Mouse (Mus musculus): ENCODE measurements around the gene Cyb5rl. TPM values are rescaled to one million over a fixed set of nuclear protein-coding genes. Genes with fewer than 3 reads are reported as not detected.
"Not testable (repeated sequence)": the region's sequence is repeated elsewhere in the genome, so short reads cannot be mapped to it uniquely, and the experiment has no call there.

Gene Cyb5rl
- polyA plus RNA-seq, 1 experiment = 4.5 TPM

DNA sequence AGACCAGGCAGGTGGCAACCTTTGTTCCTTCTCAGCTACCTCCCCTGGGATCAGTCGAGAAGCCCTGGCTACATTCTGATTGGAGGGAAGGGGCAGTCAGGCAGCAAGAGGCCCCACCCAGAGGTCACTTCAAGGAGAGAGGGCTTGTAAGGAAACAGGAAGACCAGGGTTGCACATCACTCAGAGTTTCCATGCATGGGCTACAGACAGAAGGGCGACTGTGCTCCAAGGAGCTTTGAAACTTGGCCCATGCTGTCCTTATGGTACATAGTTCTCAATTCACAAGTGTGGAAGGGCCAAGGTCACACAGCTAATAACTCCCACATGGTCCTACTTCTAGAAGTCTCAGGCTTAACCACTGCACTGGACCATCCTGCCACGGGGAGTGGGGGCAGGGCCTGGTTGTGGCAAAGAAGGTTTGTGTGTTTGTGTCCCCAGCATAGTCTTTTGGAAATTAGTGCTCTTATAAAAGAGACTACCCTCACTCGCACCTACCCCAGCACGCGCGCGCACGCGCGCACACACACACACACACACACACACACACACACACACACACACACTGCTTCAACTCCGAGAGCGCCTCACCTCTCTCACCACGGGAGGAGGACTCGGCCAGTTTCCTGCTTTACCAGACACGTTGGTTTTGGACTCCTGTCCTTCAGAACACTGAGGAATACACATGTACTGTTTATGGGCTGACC, 27.8 kb downstream of the Cyb5rl start:
- no peak for DNase-seq (ENCODE audit: low read depth)
- TF ChIP-seq POLR2A (IDR thresholded peaks at IDR 0.05; ENCODE audit: borderline replicate concordance, extremely low read depth, insufficient read depth, insufficient read length, poor library complexity, severe bottlenecking) = no peak
- no peak for TF ChIP-seq CTCF (IDR thresholded peaks at IDR 0.05; ENCODE audit: borderline replicate concordance, extremely low read depth, insufficient read depth, insufficient read length)

- DNase-seq (ENCODE audit: low read depth) = peak; percentile 51
Measured at GRCm38 (mm10) chr4:107096043-107096442, 29.3 kb downstream of the Cyb5rl start.

DNA sequence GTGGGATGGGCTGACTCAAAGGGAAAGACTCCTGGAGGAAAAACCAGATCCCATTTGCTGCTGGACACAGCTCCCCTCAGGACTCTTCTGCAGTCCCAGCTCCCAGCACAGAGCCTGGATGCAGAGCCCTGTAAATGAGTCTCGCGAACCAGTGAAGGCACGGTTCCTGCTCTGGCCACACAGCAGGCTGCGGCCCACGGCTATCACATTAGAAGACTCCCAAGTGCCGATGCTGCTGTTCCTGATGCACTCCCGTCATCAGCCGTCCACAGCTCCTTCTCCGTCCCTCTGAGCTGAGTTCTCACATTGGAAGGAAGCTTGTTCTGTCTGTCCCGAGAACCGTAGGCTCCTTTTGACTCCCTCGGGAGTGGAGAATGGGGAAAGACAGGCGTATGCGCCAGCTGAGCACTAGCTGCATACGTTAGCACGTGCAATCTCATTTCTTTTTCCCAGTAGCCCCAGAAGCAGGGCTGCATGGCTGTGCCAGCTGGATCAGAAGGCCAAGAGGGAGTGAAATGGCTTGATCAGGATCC, 30.1 kb downstream of the Cyb5rl start, which contains the start of gene Cdcp2:
Gene Cdcp2 (plus strand): TSS at position 51 of the 533 bp plus-strand sequence.
- TF ChIP-seq CTCF (IDR thresholded peaks at IDR 0.05; ENCODE audit: borderline replicate concordance, extremely low read depth, insufficient read depth, insufficient read length) (no peak), POLR2A (IDR thresholded peaks at IDR 0.05; ENCODE audit: borderline replicate concordance, extremely low read depth, insufficient read depth, insufficient read length, poor library complexity, severe bottlenecking) (no peak)
- DNase-seq (ENCODE audit: low read depth) = peak; percentile 53

More at GRCm38 (mm10) chr4:107096043-107096442, 29.3 kb downstream of the Cyb5rl start:
- TF ChIP-seq POLR2A (IDR thresholded peaks at IDR 0.05; ENCODE audit: borderline replicate concordance, extremely low read depth, insufficient read depth, insufficient read length, poor library complexity, severe bottlenecking) = no peak
- TF ChIP-seq CTCF (IDR thresholded peaks at IDR 0.05; ENCODE audit: borderline replicate concordance, extremely low read depth, insufficient read depth, insufficient read length) = no peak

- TF ChIP-seq CTCF (IDR thresholded peaks at IDR 0.05; ENCODE audit: borderline replicate concordance, extremely low read depth, insufficient read depth, insufficient read length) = no peak
- no peak for TF ChIP-seq POLR2A (IDR thresholded peaks at IDR 0.05; ENCODE audit: borderline replicate concordance, extremely low read depth, insufficient read depth, insufficient read length, poor library complexity, severe bottlenecking)
- no peak for DNase-seq (ENCODE audit: low read depth)
Measured at GRCm38 (mm10) chr4:107097871-107098270, 31.1 kb downstream of the Cyb5rl start.

GRCm38 (mm10) chr4:107098375-107098774, 31.6 kb downstream of the Cyb5rl start:
- DNase-seq (ENCODE audit: low read depth) = no peak
- no peak for TF ChIP-seq CTCF (IDR thresholded peaks at IDR 0.05; ENCODE audit: borderline replicate concordance, extremely low read depth, insufficient read depth, insufficient read length)
- no peak for TF ChIP-seq POLR2A (IDR thresholded peaks at IDR 0.05; ENCODE audit: borderline replicate concordance, extremely low read depth, insufficient read depth, insufficient read length, poor library complexity, severe bottlenecking)

DNA sequence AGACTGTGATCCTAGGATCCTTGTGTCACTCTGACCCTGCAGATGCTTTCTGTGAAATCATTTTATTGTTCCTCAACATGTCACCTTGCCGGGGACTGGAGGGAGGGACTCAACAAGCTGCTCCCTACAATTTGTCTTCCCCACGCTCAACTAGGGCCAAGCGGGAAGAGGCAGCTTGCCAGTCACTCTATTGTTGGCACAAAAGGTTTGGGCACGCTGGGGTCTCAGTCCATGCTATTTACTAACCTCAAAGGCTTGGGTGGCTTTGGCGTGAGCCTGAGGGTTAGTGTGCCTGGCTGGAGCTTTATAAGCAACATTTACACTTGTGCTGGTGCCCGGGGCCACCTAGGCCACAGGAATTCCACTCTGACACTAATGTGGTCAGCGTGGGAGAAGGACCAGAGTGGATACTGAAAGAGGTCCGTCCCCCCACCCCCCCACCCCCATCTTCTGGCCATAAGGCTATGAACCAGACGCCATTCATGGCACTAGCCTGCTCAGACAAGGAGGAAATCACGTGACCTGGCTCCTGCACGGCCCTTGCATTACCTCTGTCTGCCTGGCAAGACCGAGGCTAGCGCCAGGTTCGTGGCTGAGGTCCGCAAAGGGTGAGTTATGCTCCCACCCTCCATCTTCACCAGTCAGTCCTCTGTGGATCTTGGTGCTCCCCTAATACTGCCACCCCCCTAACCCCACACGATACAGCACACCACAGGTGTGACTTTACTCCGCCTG, 32.2 kb downstream of the Cyb5rl start:
- peak; percentile 34 for DNase-seq (ENCODE audit: low read depth)

GRCm38 (mm10) chr4:107102220-107102619, 35.4 kb downstream of the Cyb5rl start:
- no peak for TF ChIP-seq POLR2A (IDR thresholded peaks at IDR 0.05; ENCODE audit: borderline replicate concordance, extremely low read depth, insufficient read depth, insufficient read length, poor library complexity, severe bottlenecking)
- no peak for TF ChIP-seq CTCF (IDR thresholded peaks at IDR 0.05; ENCODE audit: borderline replicate concordance, extremely low read depth, insufficient read depth, insufficient read length)

More for the DNA sequence above, 32.2 kb downstream of the Cyb5rl start:
- TF ChIP-seq CTCF (IDR thresholded peaks at IDR 0.05; ENCODE audit: borderline replicate concordance, extremely low read depth, insufficient read depth, insufficient read length) (no peak), POLR2A (IDR thresholded peaks at IDR 0.05; ENCODE audit: borderline replicate concordance, extremely low read depth, insufficient read depth, insufficient read length, poor library complexity, severe bottlenecking) (no peak)

DNA sequence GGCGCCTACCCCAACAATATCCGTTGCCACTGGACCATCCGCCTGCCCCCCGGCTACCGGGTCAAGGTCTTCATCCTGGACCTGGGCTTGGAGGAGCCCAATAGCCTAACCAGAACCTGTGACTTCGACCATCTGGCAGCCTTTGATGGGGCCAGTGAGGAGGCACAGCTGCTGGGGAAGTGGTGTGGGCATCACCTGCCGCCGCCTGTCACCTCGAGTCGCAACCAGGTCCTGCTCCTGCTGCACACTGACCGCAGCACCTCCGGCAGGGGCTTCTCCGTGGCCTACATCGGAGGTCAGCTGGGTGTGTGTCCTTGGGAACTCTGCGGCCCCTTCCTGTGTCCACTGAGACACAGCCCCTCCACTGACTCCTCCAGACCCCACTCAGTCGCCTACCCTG, 40.0 kb downstream of the Cyb5rl start:
- DNase-seq (ENCODE audit: low read depth) = no peak
- TF ChIP-seq CTCF (IDR thresholded peaks at IDR 0.05; ENCODE audit: borderline replicate concordance, extremely low read depth, insufficient read depth, insufficient read length) (no peak), POLR2A (IDR thresholded peaks at IDR 0.05; ENCODE audit: borderline replicate concordance, extremely low read depth, insufficient read depth, insufficient read length, poor library complexity, severe bottlenecking) (no peak)

More at GRCm38 (mm10) chr4:107102220-107102619, 35.4 kb downstream of the Cyb5rl start:
- no peak for DNase-seq (ENCODE audit: low read depth)

GRCm38 (mm10) chr4:107108291-107108731, 41.5 kb downstream of the Cyb5rl start:
- peak; percentile 56 for DNase-seq (ENCODE audit: low read depth)
- TF ChIP-seq CTCF (IDR thresholded peaks at IDR 0.05; ENCODE audit: borderline replicate concordance, extremely low read depth, insufficient read depth, insufficient read length) (no peak), POLR2A (IDR thresholded peaks at IDR 0.05; ENCODE audit: borderline replicate concordance, extremely low read depth, insufficient read depth, insufficient read length, poor library complexity, severe bottlenecking) (no peak)

DNA sequence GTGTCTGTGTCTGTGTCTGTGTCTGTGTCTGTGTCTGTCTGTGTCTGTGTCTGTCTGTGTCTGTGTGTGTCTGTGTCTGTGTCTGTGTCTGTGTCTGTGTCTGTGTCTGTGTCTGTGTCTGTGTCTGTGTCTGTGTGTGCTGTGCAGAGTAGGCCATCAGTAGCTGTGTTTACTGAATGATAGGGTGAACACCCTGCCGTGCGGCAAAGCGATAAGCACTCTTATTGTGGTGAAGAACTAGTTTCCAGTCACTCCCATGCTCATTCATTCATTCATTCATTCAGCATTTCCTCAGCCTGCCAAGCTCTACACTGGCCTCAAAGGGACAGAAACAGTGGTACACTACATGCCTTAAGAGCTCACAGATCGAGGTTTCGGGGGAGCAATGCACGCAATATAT, 42.4 kb downstream of the Cyb5rl start:
- DNase-seq (ENCODE audit: low read depth) = not testable (repeated sequence)

GRCm38 (mm10) chr4:107114278-107114677, 47.5 kb downstream of the Cyb5rl start:
- TF ChIP-seq CTCF (IDR thresholded peaks at IDR 0.05; ENCODE audit: borderline replicate concordance, extremely low read depth, insufficient read depth, insufficient read length) = no peak
- TF ChIP-seq POLR2A (IDR thresholded peaks at IDR 0.05; ENCODE audit: borderline replicate concordance, extremely low read depth, insufficient read depth, insufficient read length, poor library complexity, severe bottlenecking) = no peak
- no peak for DNase-seq (ENCODE audit: low read depth)
